Mouse (Mus musculus) adrenal gland (tissue): Measurements from ENCODE around the gene Cep85l.

Source experiments
- intact Hi-C: fragments of 180-260 bp; cut with DNase I; formaldehyde crosslinking; loops from one replicate; pipeline ENCODE4 v1.15.1; 2025

The Cep85l gene

DNA sequence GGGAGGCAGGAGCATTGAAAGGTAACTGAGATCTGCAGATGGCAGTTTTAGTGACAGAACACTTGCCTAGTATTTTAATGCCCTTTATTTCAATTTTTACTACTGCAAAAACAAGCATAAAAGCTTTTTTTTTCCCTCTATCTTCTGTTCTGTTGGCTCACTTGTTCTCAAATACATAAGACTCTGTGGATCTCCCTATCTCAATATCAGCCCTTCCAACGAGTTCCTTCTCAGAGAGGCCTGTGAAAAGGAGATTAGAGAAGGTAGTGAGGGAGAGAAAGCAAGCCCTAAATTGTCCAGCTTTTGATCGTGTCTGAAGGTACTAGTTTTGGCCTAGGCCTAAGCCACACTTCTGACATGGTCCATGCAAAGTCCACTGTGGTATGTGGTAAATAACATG, 150.6 kb downstream of the Cep85l start:
- intact Hi-C loops: no loop called here
